Mouse (Mus musculus) CH12F3 (cell line): ENCODE results near the gene Gm13272.
"Not testable (repeated sequence)": the region's sequence is repeated elsewhere in the genome, so short reads cannot be mapped to it uniquely, and the experiment has no call there.

Experiments
- in situ Hi-C: fragments of 300-500 bp; cut with MboI; formaldehyde crosslinking; loops from 2 replicates; pipeline ENCODE4 v1.14.3; 2020; ENCODE audit warnings: low sequenced_read_pairs

The Gm13272 gene

DNA sequence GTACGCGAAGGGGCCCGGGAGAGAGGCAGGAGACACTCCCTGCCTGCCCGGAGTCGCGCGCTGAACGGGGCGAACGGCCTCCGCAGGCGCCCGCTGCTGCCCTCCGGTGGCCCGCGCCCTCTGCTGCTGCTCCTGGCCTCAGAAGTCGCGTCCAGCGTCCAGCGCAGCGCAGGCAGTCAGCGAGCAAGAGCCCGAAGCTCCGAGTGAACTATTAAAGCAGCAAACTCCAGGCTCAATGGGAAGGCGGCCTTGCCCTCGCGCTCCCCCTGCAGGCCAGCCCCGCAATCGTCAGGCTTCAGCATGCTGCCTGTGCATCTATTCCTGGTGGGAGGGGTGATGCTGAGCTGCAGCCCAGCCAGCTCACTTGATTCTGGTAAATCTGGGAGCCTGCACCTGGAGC lies at the start of gene Gm13272:
Gm13272 (plus strand) TSS at position 301 of the 400 bp plus-strand sequence.
- in situ Hi-C loops, result not testable (repeated sequence)

- in situ Hi-C loops, result no loop called here
Measured at GRCm38 (mm10) chr4:88738480-88738879, 41.2 kb upstream of the Gm13272 start.

DNA sequence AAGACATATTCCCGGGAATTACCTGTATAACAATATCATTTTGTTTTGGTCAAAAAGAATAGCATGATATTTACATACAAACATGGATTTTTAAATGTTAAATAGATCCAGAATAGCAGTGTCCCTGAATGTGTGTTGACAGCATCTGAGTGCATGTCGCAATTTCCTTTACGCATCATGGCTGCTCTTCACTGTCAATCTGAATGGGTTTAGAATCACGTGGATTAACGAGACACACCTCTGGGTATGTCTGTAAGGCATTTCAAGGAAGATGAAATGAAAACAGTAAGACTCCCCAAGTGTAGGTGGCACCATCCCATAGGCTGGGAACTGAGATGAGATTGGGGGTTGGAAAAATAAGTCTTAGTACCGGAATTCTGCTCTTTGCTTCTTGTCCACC lies 40.6 kb upstream of the Gm13272 start:
- in situ Hi-C loops, result no loop called here

DNA sequence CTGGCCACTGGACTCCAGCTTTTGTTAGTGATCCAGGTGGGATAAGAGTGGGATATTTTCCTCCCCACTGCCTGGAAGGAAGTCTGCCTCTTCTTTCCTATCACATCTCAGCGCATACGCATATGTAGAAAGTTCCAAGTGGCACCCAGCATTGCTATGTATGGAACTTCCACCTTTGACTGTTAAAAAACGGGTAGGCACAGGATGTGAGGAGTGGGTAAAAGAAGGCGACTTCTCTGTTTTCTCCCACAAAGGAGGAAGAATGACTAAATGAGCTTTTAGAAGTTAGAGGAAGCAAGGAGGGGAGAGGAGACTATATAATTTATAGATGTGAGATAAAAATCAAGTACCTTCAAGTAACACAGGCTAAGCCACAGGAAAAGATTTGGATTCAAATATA lies 38.2 kb upstream of the Gm13272 start:
- in situ Hi-C loops, result no loop called here

- in situ Hi-C loops, result no loop called here
Measured at GRCm38 (mm10) chr4:88742771-88743371, 36.8 kb upstream of the Gm13272 start.

DNA sequence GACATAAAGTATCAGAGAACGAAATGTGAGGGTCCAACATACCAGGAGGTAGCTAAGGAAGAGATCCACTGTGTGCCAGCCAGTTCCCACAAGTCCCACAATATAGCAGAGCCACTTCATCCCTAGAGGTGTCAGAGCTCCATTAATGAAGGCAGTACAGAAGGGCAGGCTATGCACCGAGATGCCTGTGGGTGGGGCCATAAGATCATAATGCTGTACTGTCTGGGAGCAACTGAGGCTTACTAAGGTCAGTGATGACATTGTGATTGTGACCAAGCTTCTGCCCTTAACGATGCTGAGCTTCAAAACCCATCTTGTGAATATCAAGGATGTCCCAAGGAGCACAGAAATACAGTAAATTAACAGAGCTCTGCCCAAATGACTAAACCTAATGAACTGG lies 35.4 kb upstream of the Gm13272 start:
- in situ Hi-C loops, result no loop called here

DNA sequence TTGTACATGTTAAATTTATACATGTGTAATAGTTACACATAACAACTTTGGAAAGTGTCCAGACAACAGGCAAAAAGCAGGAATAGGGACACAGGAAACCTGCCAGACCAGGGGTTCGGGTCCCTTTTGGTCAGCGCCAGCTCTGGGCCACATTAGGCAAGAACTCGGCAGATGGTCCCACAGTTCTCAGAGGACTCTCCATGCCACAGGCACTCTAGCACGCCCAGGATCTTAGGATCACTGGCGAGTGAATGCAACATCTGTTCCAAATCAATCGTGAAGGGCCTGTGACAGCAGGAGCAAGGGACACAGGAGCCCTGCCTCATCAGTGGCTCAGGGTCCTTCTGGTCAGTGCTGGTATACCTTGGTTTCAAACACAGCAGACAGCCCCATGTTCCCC lies 29.7 kb upstream of the Gm13272 start:
- in situ Hi-C loops, result no loop called here

DNA sequence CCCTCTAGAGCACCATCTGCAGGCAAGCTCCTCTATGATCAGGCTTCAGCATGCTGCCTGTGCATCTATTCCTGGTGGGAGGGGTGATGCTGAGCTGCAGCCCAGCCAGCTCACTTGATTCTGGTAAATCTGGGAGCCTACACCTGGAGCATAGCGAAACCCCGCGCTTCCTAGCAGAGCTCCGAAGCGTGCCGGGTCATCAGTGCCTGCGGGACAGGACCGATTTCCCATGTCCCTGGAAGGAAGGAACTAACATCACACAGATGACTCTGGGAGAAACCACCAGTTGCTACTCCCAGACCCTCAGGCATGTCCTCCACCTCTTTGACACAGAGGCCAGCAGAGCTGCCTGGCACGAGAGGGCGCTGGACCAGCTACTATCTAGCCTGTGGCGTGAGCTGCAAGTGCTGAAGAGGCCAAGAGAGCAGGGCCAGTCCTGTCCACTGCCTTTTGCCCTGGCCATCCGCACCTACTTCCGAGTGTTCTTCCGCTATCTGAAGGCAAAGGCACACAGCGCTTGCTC lies 24.8 kb upstream of the Gm13272 start, which contains the start of gene Gm13271:
Gm13271 (plus strand) TSS at position 51 of the 523 bp plus-strand sequence.
- in situ Hi-C loops, result not testable (repeated sequence)

- in situ Hi-C loops, result not testable (repeated sequence)
Measured at GRCm38 (mm10) chr4:88756581-88757513, 22.8 kb upstream of the Gm13272 start.

DNA sequence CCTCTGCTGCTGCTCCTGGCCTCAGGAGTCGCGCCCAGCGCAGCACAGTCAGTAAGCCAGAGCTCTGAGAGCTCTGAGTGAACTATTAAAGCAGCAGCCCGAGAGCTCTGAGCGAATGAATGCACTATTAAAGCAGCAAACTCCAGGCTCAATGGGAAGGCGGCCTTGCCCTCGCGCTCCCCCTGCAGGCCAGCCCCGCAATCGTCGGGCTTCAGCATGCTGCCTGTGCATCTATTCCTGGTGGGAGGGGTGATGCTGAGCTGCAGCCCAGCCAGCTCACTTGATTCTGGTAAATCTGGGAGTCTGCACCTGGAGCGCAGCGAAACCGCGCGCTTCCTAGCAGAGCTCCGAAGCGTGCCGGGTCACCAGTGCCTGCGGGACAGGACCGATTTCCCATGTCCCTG lies 22.0 kb upstream of the Gm13272 start:
- in situ Hi-C loops, result not testable (repeated sequence)

GRCm38 (mm10) chr4:88758751-88759150 lies 20.9 kb upstream of the Gm13272 start:
- in situ Hi-C loops, result not testable (repeated sequence)

- in situ Hi-C loops, result not testable (repeated sequence)
Measured at GRCm38 (mm10) chr4:88759610-88760268, 19.9 kb upstream of the Gm13272 start, which contains the start of gene Gm13283. Gene Gm13283 (plus strand): TSS chr4:88760119.

GRCm38 (mm10) chr4:88760431-88760830 lies 19.2 kb upstream of the Gm13272 start:
- in situ Hi-C loops, result not testable (repeated sequence)

GRCm38 (mm10) chr4:88761776-88762175 lies 17.9 kb upstream of the Gm13272 start:
- in situ Hi-C loops, result not testable (repeated sequence)

- in situ Hi-C loops, result not testable (repeated sequence)
Measured at GRCm38 (mm10) chr4:88762341-88762740, 17.3 kb upstream of the Gm13272 start.

GRCm38 (mm10) chr4:88763384-88764018 lies 16.1 kb upstream of the Gm13272 start:
- in situ Hi-C loops, result not testable (repeated sequence)

DNA sequence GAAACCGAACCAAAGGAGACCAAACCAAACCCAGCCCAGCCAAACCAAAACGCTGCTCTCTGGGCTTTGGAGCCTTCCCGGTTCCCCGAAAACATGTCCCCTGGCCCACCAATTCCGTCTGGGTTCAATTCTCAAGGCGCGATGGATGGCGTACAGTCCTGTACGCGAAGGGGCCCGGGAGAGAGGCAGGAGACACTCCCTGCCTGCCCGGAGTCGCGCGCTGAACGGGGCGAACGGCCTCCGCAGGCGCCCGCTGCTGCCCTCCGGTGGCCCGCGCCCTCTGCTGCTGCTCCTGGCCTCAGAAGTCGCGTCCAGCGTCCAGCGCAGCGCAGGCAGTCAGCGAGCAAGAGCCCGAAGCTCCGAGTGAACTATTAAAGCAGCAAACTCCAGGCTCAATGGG lies 6.1 kb upstream of the Gm13272 start, which contains the start of gene Gm13290:
Gm13290 (plus strand) TSS at position 301 of the 400 bp plus-strand sequence.
- in situ Hi-C loops, result not testable (repeated sequence)

- in situ Hi-C loops, result not testable (repeated sequence)
Measured at GRCm38 (mm10) chr4:88776622-88777021, 3.0 kb upstream of the Gm13272 start, which contains the start of gene Gm13289. Gene Gm13289 (plus strand): TSS chr4:88776922.

DNA sequence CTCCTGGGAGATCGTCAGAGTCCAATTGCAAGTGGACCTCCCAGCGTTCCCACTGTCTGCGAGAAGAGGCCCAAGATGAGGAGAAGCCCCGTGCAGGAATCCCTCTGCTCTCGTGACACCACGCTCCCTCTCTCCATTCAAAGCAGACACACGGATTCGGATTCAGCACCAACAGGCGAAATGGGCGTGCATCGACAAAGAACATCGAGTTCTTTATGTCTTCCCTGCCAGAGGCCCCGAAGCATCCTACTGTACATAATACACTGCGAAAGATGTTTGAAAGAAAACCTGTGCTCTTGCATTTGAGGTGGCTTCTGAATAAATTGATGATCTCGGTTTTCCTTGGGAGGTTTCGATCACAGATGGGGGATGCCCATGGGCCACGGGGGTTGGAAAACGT lies 670 bp downstream of the Gm13272 start:
- in situ Hi-C loops, result not testable (repeated sequence)

- in situ Hi-C loops, result not testable (repeated sequence)
Measured at GRCm38 (mm10) chr4:88781831-88782230, 2.2 kb downstream of the Gm13272 start, which contains the start of gene Ifnz. Gene Ifnz (plus strand): TSS chr4:88782131.
